ENCODE assay signal across 8 mouse cellular contexts in the genomic region with DNA sequence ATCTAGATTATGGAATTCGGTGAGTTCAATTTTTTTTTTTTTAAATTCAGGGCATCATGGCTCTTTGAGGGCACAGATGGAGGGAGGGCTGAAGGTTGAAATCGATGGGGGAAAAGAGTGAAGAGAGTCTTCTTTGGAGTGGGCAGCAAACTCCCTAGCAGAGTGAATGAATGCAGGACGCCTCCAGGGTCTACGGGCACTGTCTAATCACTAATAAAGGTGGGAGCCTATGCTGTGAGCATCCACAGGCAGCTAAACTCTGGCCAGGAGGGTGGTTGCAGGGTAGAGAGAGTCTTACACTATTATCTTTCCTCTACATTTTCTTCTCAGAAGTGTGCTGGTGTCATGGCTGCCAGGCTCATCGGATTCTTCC. TPM values are rescaled to one million over a fixed set of nuclear protein-coding genes. Genes with fewer than 3 reads are reported as not detected.
DNase-seq lines count a peak whose midpoint lies in the region; ATAC-seq and TF ChIP-seq lines count a peak whose summit lies in the region.

No protein-coding gene starts in this region.

- H3K9ac ChIP-seq in kidney, postnatal 0 days (ENCODE audit: low read depth, low read length): peak overlapping the region; percentile 52
- peak overlapping the region; percentile 67 for H3K9ac ChIP-seq in hindbrain, embryonic 16.5 days (ENCODE audit: low read depth, low read length)
- peak overlapping the region; percentile 73 for H3K9ac ChIP-seq in midbrain, embryonic 16.5 days (ENCODE audit: low read depth, low read length)

- no peak overlapping the region for H3K27ac ChIP-seq in kidney, postnatal 0 days
- H3K27ac ChIP-seq in cortical plate, adult 2 months (ENCODE audit: insufficient read depth, low read length): no peak overlapping the region
- peak overlapping the region; percentile 3; the same call in 1 of the 2 replicates for H3K27ac ChIP-seq in hindbrain, embryonic 16.5 days (ENCODE audit: low read depth, low read length)
- peak overlapping the region; percentile 67 for H3K27ac ChIP-seq in midbrain, embryonic 16.5 days (ENCODE audit: low read length)

- ATAC-seq in kidney, postnatal 0 days (replicated peaks; ENCODE audit: low FRiP score, low read depth): no peak; the same call in 1 of the 2 replicates
- ATAC-seq in hindbrain, embryonic 16.5 days: peak; percentile 28
- ATAC-seq in midbrain, embryonic 16.5 days: peak; percentile 55; the same call in 1 of the 2 replicates

- no peak for DNase-seq in kidney, postnatal 0 days (ENCODE audit: low spot score)
- no peak for DNase-seq in kidney, postnatal 25 days
- no peak for DNase-seq in right cerebral cortex, adult 2 months (ENCODE audit: low spot score in 2 of 2)
- no peak for DNase-seq in thymus, postnatal 10 days (ENCODE audit: low spot score in 2 of 2)
- DNase-seq in adrenal gland, postnatal 36 days: no peak

- peak overlapping the region; percentile 70 for H3K4me2 ChIP-seq in kidney, postnatal 0 days (ENCODE audit: low read length)
- H3K4me2 ChIP-seq in hindbrain, embryonic 16.5 days (ENCODE audit: low read length): peak overlapping the region; percentile 87
- H3K4me2 ChIP-seq in midbrain, embryonic 16.5 days (ENCODE audit: low read length): peak overlapping the region; percentile 87

- peaks cover 25% of the 10 kb centered on the region for H3K36me3 ChIP-seq in kidney, postnatal 0 days (ENCODE audit: insufficient read depth, low read length)
- peaks cover 20% of the 10 kb centered on the region for H3K36me3 ChIP-seq in hindbrain, embryonic 16.5 days (ENCODE audit: control insufficient read depth, insufficient read depth, low read length)
- H3K36me3 ChIP-seq in midbrain, embryonic 16.5 days (ENCODE audit: control insufficient read depth, insufficient read depth, low read length): peaks cover 25% of the 10 kb centered on the region

- peak overlapping the region; percentile 45 for H3K4me3 ChIP-seq in kidney, postnatal 0 days (replicated peaks; ENCODE audit: low read depth, low read length)
- H3K4me3 ChIP-seq in cortical plate, adult 2 months (ENCODE audit: insufficient read depth, low read length): peak overlapping the region; percentile 44
- H3K4me3 ChIP-seq in hindbrain, embryonic 16.5 days (ENCODE audit: low read length): peak overlapping the region; percentile 59
- peak overlapping the region; percentile 64 for H3K4me3 ChIP-seq in midbrain, embryonic 16.5 days (ENCODE audit: low read depth, low read length)

- no peak for TF ChIP-seq POLR2A in cortical plate, adult 2 months (IDR thresholded peaks at IDR 0.05; ENCODE audit: extremely low read depth, insufficient read depth, low read length)

- no peaks in the 10 kb centered on the region for H3K27me3 ChIP-seq in kidney, postnatal 0 days (ENCODE audit: insufficient read depth, low read length)
- no peaks in the 10 kb centered on the region for H3K27me3 ChIP-seq in hindbrain, embryonic 16.5 days (replicated peaks; ENCODE audit: control insufficient read depth, insufficient read depth, low read length)
- no peaks in the 10 kb centered on the region for H3K27me3 ChIP-seq in midbrain, embryonic 16.5 days (ENCODE audit: control insufficient read depth, insufficient read depth, low read depth, low read length)

- 42% methylated on average over 5 of the region's 5 CpGs for WGBS in kidney, postnatal 0 days
- 36% methylated on average over 5 of the region's 5 CpGs for WGBS in hindbrain, embryonic 16.5 days
- 42% methylated on average over 5 of the region's 5 CpGs for WGBS in midbrain, embryonic 16.5 days

- TF ChIP-seq CTCF in kidney, postnatal 0 days (IDR thresholded peaks at IDR 0.05; ENCODE audit: low read depth): no peak
- TF ChIP-seq CTCF in cortical plate, adult 2 months (IDR thresholded peaks at IDR 0.05; ENCODE audit: extremely low read depth, insufficient read depth, low read length): no peak

- 0 out of 2 replicates have a peak, but pooled peaks cover 4% of the 10 kb centered on the region for H3K4me1 ChIP-seq in kidney, postnatal 0 days (replicated peaks; ENCODE audit: insufficient read depth, low read length)
- H3K4me1 ChIP-seq in cortical plate, adult 2 months (ENCODE audit: control insufficient read depth, insufficient read depth, low read length): no peaks in the 10 kb centered on the region
- peaks cover 5% of the 10 kb centered on the region for H3K4me1 ChIP-seq in hindbrain, embryonic 16.5 days (ENCODE audit: control insufficient read depth, insufficient read depth, low read depth, low read length)
- peaks cover 5% of the 10 kb centered on the region for H3K4me1 ChIP-seq in midbrain, embryonic 16.5 days (ENCODE audit: control insufficient read depth, insufficient read depth, low read length)

- H3K9me3 ChIP-seq in kidney, postnatal 0 days (replicated peaks; ENCODE audit: low read length): no peaks in the 10 kb centered on the region
- no peaks in the 10 kb centered on the region for H3K9me3 ChIP-seq in hindbrain, embryonic 16.5 days (ENCODE audit: control insufficient read depth, low read length)
- H3K9me3 ChIP-seq in midbrain, embryonic 16.5 days (replicated peaks; ENCODE audit: control insufficient read depth, low read length, poor library complexity, severe bottlenecking): no peaks in the 10 kb centered on the region

RNA-seq across cellular contexts. Expression of a gene that starts 0.4 kb away (rescaled TPM):
- polyA plus RNA-seq in kidney, postnatal 0 days (2015; fragmentation: Nextera tagmentation; extraction: Ambion mirVana): 53.6 and 56.0 TPM in 2 replicates
- polyA plus RNA-seq in cortical plate, adult 2 months (2012; rRNA removed): 85.1 and 86.1 TPM in 2 replicates
- polyA plus RNA-seq in hindbrain, embryonic 16.5 days (2015; fragmentation: Nextera tagmentation; extraction: Ambion mirVana): 51.8 and 54.0 TPM in 2 replicates
- polyA plus RNA-seq in midbrain, embryonic 16.5 days (2015; fragmentation: Nextera tagmentation; extraction: Ambion mirVana): 46.4 and 49.0 TPM in 2 replicates
- 10 to 100 TPM; 64.2 to 70.6 TPM for total RNA-seq in adrenal gland, postnatal 36 days (2021)

RNA-seq across cellular contexts. Expression of a gene that starts 11.9 kb away (rescaled TPM):
- 10.4 and 12.1 TPM in 2 replicates for polyA plus RNA-seq in kidney, postnatal 0 days (2015; fragmentation: Nextera tagmentation; extraction: Ambion mirVana)
- 68.9 and 70.6 TPM in 2 replicates for polyA plus RNA-seq in cortical plate, adult 2 months (2012; rRNA removed)
- 47.5 and 53.0 TPM in 2 replicates for polyA plus RNA-seq in hindbrain, embryonic 16.5 days (2015; fragmentation: Nextera tagmentation; extraction: Ambion mirVana)
- polyA plus RNA-seq in midbrain, embryonic 16.5 days (2015; fragmentation: Nextera tagmentation; extraction: Ambion mirVana): 52.2 and 53.6 TPM in 2 replicates
- 10 to 100 TPM in 1 of 2 experiments, 1 to 10 TPM in 1; 7.7 to 11.4 TPM for total RNA-seq in adrenal gland, postnatal 36 days (2021)

RNA-seq across cellular contexts. Expression of a gene that starts 20.2 kb away (rescaled TPM):
- polyA plus RNA-seq in kidney, postnatal 0 days (2015; fragmentation: Nextera tagmentation; extraction: Ambion mirVana): 23.5 and 24.1 TPM in 2 replicates
- polyA plus RNA-seq in cortical plate, adult 2 months (2012; rRNA removed): 84.1 and 86.2 TPM in 2 replicates
- polyA plus RNA-seq in hindbrain, embryonic 16.5 days (2015; fragmentation: Nextera tagmentation; extraction: Ambion mirVana): 35.4 and 40.8 TPM in 2 replicates
- 31.8 and 33.6 TPM in 2 replicates for polyA plus RNA-seq in midbrain, embryonic 16.5 days (2015; fragmentation: Nextera tagmentation; extraction: Ambion mirVana)
- 10 to 100 TPM; 13.5 to 17.1 TPM for total RNA-seq in adrenal gland, postnatal 36 days (2021)

RNA-seq across cellular contexts. Expression of a gene that starts 23.8 kb away (rescaled TPM):
- 200 and 218 TPM in 2 replicates for polyA plus RNA-seq in kidney, postnatal 0 days (2015; fragmentation: Nextera tagmentation; extraction: Ambion mirVana)
- 132 and 155 TPM in 2 replicates for polyA plus RNA-seq in cortical plate, adult 2 months (2012; rRNA removed)
- 163 and 166 TPM in 2 replicates for polyA plus RNA-seq in hindbrain, embryonic 16.5 days (2015; fragmentation: Nextera tagmentation; extraction: Ambion mirVana)
- polyA plus RNA-seq in midbrain, embryonic 16.5 days (2015; fragmentation: Nextera tagmentation; extraction: Ambion mirVana): 145 and 150 TPM in 2 replicates
- total RNA-seq in adrenal gland, postnatal 36 days (2021): 100 to 1,000 TPM; 136 to 165 TPM

RNA-seq across cellular contexts. Expression of a gene that starts 25.7 kb away (rescaled TPM):
- polyA plus RNA-seq in kidney, postnatal 0 days (2015; fragmentation: Nextera tagmentation; extraction: Ambion mirVana): 42.8 and 49.5 TPM in 2 replicates
- 0.88 and 0.95 TPM in 2 replicates for polyA plus RNA-seq in cortical plate, adult 2 months (2012; rRNA removed)
- polyA plus RNA-seq in hindbrain, embryonic 16.5 days (2015; fragmentation: Nextera tagmentation; extraction: Ambion mirVana): 0.59 and 0.90 TPM in 2 replicates
- 0.57 and 1.5 TPM in 2 replicates for polyA plus RNA-seq in midbrain, embryonic 16.5 days (2015; fragmentation: Nextera tagmentation; extraction: Ambion mirVana)
- total RNA-seq in adrenal gland, postnatal 36 days (2021): under 1 TPM in 1 of 2 experiments, not detected in 1; 0.56 TPM

Comparison
In these comparisons a context has a peak if more than half of its experiments do, and no peak if none do; other contexts are left out.
1. H3K27ac ChIP-seq: peak in hindbrain, embryonic 16.5 days (single experiment) and midbrain, embryonic 16.5 days (single experiment); none in kidney, postnatal 0 days (single experiment) and cortical plate, adult 2 months (single experiment).
2. Peak in every context shown above with its lines, with median percentiles within 50 percentile points of each other: H3K4me2 ChIP-seq, H3K4me3 ChIP-seq and H3K9ac ChIP-seq.